ENCODE assay signal across 22 mouse cellular contexts in genomic region chr8:102715956-102716355, GRCm38 (mm10).
DNase-seq lines count a peak whose midpoint lies in the region; ATAC-seq and TF ChIP-seq lines count a peak whose summit lies in the region.
"Had no signal": no experiment of that assay in that cellular context is flagged by ENCODE, and none has a peak within 500 bp of the region (broad histone marks: within the 10 kb centered on the region; RNA-seq: fewer than 3 reads in every experiment).

No protein-coding gene starts in this region.

- H3K9me3 ChIP-seq in hindbrain, postnatal 0 days (ENCODE audit: low read length): no peaks in the 10 kb centered on the region
- no peaks in the 10 kb centered on the region for H3K9me3 ChIP-seq in hindbrain, embryonic 11.5 days (ENCODE audit: control insufficient read depth, low read length)
- no peaks in the 10 kb centered on the region for H3K9me3 ChIP-seq in stomach, embryonic 14.5 days (ENCODE audit: control insufficient read depth, low read depth, low read length)
- no peaks in the 10 kb centered on the region for H3K9me3 ChIP-seq in stomach, postnatal 0 days (ENCODE audit: control insufficient read depth, low read length)
- H3K9me3 ChIP-seq: hindbrain, embryonic 10.5 days; neural tube, embryonic 13.5 days; stomach, embryonic 15.5 days had no signal

- peak; percentile 69 for ATAC-seq in frontal cortex, adult (ENCODE audit: low TSS enrichment)
- ATAC-seq in hindbrain, postnatal 0 days: 0 out of 2 replicates have a peak, but pooled peaks have one; percentile 32
- ATAC-seq in hindbrain, embryonic 11.5 days (ENCODE audit: low FRiP score): no peak
- ATAC-seq in stomach, embryonic 14.5 days (ENCODE audit: insufficient number of reproducible peaks, insufficient read depth, low FRiP score, low read depth): no peak
- ATAC-seq in stomach, postnatal 0 days (ENCODE audit: low FRiP score, low TSS enrichment): no peak
- ATAC-seq: forebrain, embryonic 14.5 days had no signal

- 48% methylated on average over 4 of the region's 4 CpGs for whole genome bisulfite sequencing in hindbrain, postnatal 0 days
- 68% methylated on average over 4 of the region's 4 CpGs for WGBS in hindbrain, embryonic 11.5 days
- 57% methylated on average over 4 of the region's 4 CpGs for WGBS in stomach, embryonic 14.5 days
- 48% methylated on average over 4 of the region's 4 CpGs for WGBS in stomach, postnatal 0 days

- no peak for DNase-seq in frontal cortex, postnatal 14 days (ENCODE audit: low spot score in 2 of 2)
- DNase-seq in hindbrain, postnatal 0 days (ENCODE audit: low spot score): peak; percentile 18
- DNase-seq in hindbrain, embryonic 11.5 days (ENCODE audit: low spot score): no peak
- no peak for DNase-seq in stomach, postnatal 0 days (ENCODE audit: low spot score)
- peak; percentile 41 for DNase-seq in heart, postnatal 4 days
- no peak for DNase-seq in right cerebral cortex, postnatal 10 days (ENCODE audit: low spot score in 2 of 2)
- DNase-seq: kidney, adult 9 months; kidney, postnatal 25 days; lung, adult 2 months; midbrain, embryonic 14.5 days; right cerebral cortex, postnatal 14 days; spleen, adult 18-20 months; thymus, adult 2 months had no signal

- H3K4me1 ChIP-seq in hindbrain, postnatal 0 days (ENCODE audit: insufficient read depth, low read length): no peaks in the 10 kb centered on the region; the same call in 1 of the 2 replicates
- H3K4me1 ChIP-seq in hindbrain, embryonic 11.5 days (replicated peaks; ENCODE audit: control insufficient read depth, insufficient read depth, low read length): no peaks in the 10 kb centered on the region
- peaks cover 4% of the 10 kb centered on the region; the same call in 1 of the 2 replicates for H3K4me1 ChIP-seq in stomach, embryonic 14.5 days (ENCODE audit: control insufficient read depth, insufficient read depth, low read length)
- H3K4me1 ChIP-seq in stomach, postnatal 0 days (replicated peaks; ENCODE audit: control insufficient read depth, insufficient read depth): no peaks in the 10 kb centered on the region
- H3K4me1 ChIP-seq: megakaryocyte, embryonic 14.5 days; neural tube, embryonic 13.5 days; stomach, embryonic 15.5 days had no signal

- no peak overlapping the region for H3K4me2 ChIP-seq in hindbrain, postnatal 0 days (ENCODE audit: low read depth, low read length)
- no peak overlapping the region for H3K4me2 ChIP-seq in hindbrain, embryonic 11.5 days (replicated peaks; ENCODE audit: low read depth, low read length)
- no peak overlapping the region for H3K4me2 ChIP-seq in stomach, embryonic 14.5 days (replicated peaks; ENCODE audit: low read depth, low read length)
- H3K4me2 ChIP-seq in stomach, postnatal 0 days (replicated peaks; ENCODE audit: low read depth): no peak overlapping the region
- H3K4me2 ChIP-seq: liver, embryonic 11.5 days; neural tube, embryonic 13.5 days; stomach, embryonic 15.5 days had no signal

- no peaks in the 10 kb centered on the region for H3K27me3 ChIP-seq in hindbrain, postnatal 0 days (ENCODE audit: insufficient read depth, low read length)
- no peaks in the 10 kb centered on the region for H3K27me3 ChIP-seq in hindbrain, embryonic 11.5 days (ENCODE audit: control insufficient read depth, insufficient read depth, low read length)
- no peaks in the 10 kb centered on the region for H3K27me3 ChIP-seq in stomach, embryonic 14.5 days (ENCODE audit: control insufficient read depth, insufficient read depth, low read length)
- no peaks in the 10 kb centered on the region for H3K27me3 ChIP-seq in stomach, postnatal 0 days (ENCODE audit: control insufficient read depth, insufficient read depth, low read length)
- H3K27me3 ChIP-seq: megakaryocyte, embryonic 14.5 days; neural tube, embryonic 13.5 days; stomach, embryonic 15.5 days had no signal

- no peak overlapping the region for H3K27ac ChIP-seq in hindbrain, postnatal 0 days
- H3K27ac ChIP-seq in hindbrain, embryonic 11.5 days (ENCODE audit: low read depth, low read length): no peak overlapping the region
- H3K27ac ChIP-seq in stomach, embryonic 14.5 days (ENCODE audit: low read length): peak overlapping the region; percentile 3; the same call in 1 of the 2 replicates
- no peak overlapping the region for H3K27ac ChIP-seq in stomach, postnatal 0 days (replicated peaks)
- H3K27ac ChIP-seq: hindbrain, embryonic 10.5 days; neural tube, embryonic 13.5 days; stomach, embryonic 15.5 days had no signal

- no peak overlapping the region; the same call in 1 of the 2 replicates for H3K9ac ChIP-seq in hindbrain, postnatal 0 days (replicated peaks; ENCODE audit: low read length)
- H3K9ac ChIP-seq in hindbrain, embryonic 11.5 days (ENCODE audit: low read depth, low read length): no peak overlapping the region
- H3K9ac ChIP-seq in stomach, embryonic 14.5 days (replicated peaks; ENCODE audit: low read depth, low read length): no peak overlapping the region
- H3K9ac ChIP-seq in stomach, postnatal 0 days (ENCODE audit: low read length): no peak overlapping the region
- H3K9ac ChIP-seq: neural tube, embryonic 13.5 days; stomach, embryonic 15.5 days had no signal

- H3K4me3 ChIP-seq in hindbrain, postnatal 0 days (ENCODE audit: low read length): no peak overlapping the region
- no peak overlapping the region for H3K4me3 ChIP-seq in hindbrain, embryonic 11.5 days (ENCODE audit: low read depth, low read length)
- H3K4me3 ChIP-seq in stomach, embryonic 14.5 days (ENCODE audit: low read depth, low read length): no peak overlapping the region
- no peak overlapping the region for H3K4me3 ChIP-seq in stomach, postnatal 0 days (ENCODE audit: low read depth, low read length)
- H3K4me3 ChIP-seq: erythroblast, embryonic 14.5 days; hindbrain, embryonic 10.5 days; megakaryocyte, embryonic 14.5 days; neural tube, embryonic 13.5 days; stomach, embryonic 15.5 days had no signal

- no peak for TF ChIP-seq CTCF in hindbrain, postnatal 0 days (IDR thresholded peaks at IDR 0.05; ENCODE audit: low read depth)
- TF ChIP-seq CTCF in stomach, postnatal 0 days (IDR thresholded peaks at IDR 0.05; ENCODE audit: low read depth): no peak

- no peaks in the 10 kb centered on the region for H3K36me3 ChIP-seq in hindbrain, postnatal 0 days (ENCODE audit: insufficient read depth, low read length)
- H3K36me3 ChIP-seq in hindbrain, embryonic 11.5 days (ENCODE audit: control insufficient read depth, insufficient read depth, low read length): no peaks in the 10 kb centered on the region
- peaks cover 9% of the 10 kb centered on the region for H3K36me3 ChIP-seq in stomach, embryonic 14.5 days (ENCODE audit: control insufficient read depth, insufficient read depth, low read length)
- no peaks in the 10 kb centered on the region for H3K36me3 ChIP-seq in stomach, postnatal 0 days (ENCODE audit: control insufficient read depth, insufficient read depth, low read length)

- no peak for TF ChIP-seq EP300 in stomach, postnatal 0 days (optimal IDR thresholded peaks at IDR 0.05)

Comparison
In these comparisons a context has a peak if more than half of its experiments do, and no peak if none do; other contexts are left out.
1. ATAC-seq: peak in frontal cortex, adult (single experiment) and hindbrain, postnatal 0 days (single experiment); none in hindbrain, embryonic 11.5 days (single experiment), stomach, embryonic 14.5 days (single experiment) and stomach, postnatal 0 days (single experiment).
2. DNase-seq: peak in hindbrain, postnatal 0 days (single experiment) and heart, postnatal 4 days (single experiment); none in frontal cortex, postnatal 14 days (0 of 2), hindbrain, embryonic 11.5 days (single experiment), stomach, postnatal 0 days (single experiment) and right cerebral cortex, postnatal 10 days (0 of 2).